Mouse (Mus musculus): ENCODE data around the gene Gsto1. TPM values are rescaled to one million over a fixed set of nuclear protein-coding genes. Genes with fewer than 3 reads are reported as not detected.
A peak's percentile ranks its signal among the peaks of the same experiment; 100 is the strongest.
"Not testable (repeated sequence)": the region's sequence is repeated elsewhere in the genome, so short reads cannot be mapped to it uniquely, and the experiment has no call there.

The Gsto1 gene
- polyA plus RNA-seq, 1 experiment from 2014 or later: 588 TPM

DNA sequence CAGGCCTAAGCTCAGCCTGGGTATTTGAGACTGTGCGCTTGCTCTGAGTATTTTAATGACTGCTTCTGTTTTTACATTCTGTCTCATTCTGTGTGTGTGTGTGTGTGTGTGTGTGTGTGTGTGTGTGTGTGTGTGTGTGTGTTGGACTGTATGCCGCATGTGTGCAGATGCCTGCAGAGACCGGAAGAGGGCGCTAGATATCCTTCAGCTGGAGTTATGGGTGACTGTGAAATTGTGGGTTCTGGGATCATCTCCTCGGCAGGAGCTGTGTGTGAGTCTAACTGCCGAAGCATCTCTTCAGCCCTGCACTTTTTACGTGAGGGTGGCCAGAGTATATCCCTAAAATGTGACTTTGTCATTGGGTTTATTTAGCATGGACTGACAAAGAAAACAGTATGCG, 23.7 kb upstream of the Gsto1 start:
- Histone ChIP-seq H3K4me3 (ENCODE audit: low read length) (no peak overlapping the region), H3K4me2 (ENCODE audit: low read depth, low read length) (no peak overlapping the region), H3K9me3 (ENCODE audit: control insufficient read depth, low read length) (no peaks in the 10 kb centered on the region), H3K9ac (ENCODE audit: low read depth, low read length) (no peak overlapping the region), H3K4me1 (ENCODE audit: control insufficient read depth, insufficient read depth, low read length) (no peaks in the 10 kb centered on the region), H3K36me3 (ENCODE audit: control insufficient read depth, insufficient read depth, low read length) (no peaks in the 10 kb centered on the region), H3K27ac (ENCODE audit: low read length) (no peak overlapping the region), H3K27me3 (replicated peaks; ENCODE audit: control insufficient read depth, insufficient read depth, low read length) (no peaks in the 10 kb centered on the region)
- WGBS: 90% methylated on average over 8 of the region's 8 CpGs
- no peak for ATAC-seq

DNA sequence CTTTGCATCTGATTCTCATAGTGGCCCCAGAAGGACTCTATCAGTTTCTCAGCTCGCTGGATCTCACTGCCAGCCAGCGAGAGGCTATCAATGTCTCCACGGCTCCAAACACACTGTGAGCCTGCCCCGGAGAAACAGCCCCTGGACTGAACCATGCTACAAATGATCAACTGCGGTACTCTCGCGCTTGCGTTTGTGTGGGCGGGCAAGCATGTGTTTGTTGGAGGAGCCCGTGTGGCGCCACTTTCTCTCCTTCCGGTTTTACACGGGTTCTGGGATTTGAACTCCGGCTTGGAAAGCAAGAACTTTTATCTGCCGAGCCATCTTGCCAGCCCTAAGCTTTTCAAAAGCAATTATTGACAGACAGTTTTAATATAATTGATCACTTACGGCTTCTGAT, 22.5 kb upstream of the Gsto1 start:
- Histone ChIP-seq H3K9me3 (ENCODE audit: control insufficient read depth, low read length) (no peaks in the 10 kb centered on the region), H3K27ac (ENCODE audit: low read length) (no peak overlapping the region), H3K9ac (ENCODE audit: low read depth, low read length) (no peak overlapping the region), H3K36me3 (ENCODE audit: control insufficient read depth, insufficient read depth, low read length) (no peaks in the 10 kb centered on the region), H3K4me2 (ENCODE audit: low read depth, low read length) (no peak overlapping the region), H3K4me1 (ENCODE audit: control insufficient read depth, insufficient read depth, low read length) (0 out of 2 replicates have a peak, but pooled peaks cover 5% of the 10 kb centered on the region), H3K4me3 (ENCODE audit: low read length) (no peak overlapping the region), H3K27me3 (replicated peaks; ENCODE audit: control insufficient read depth, insufficient read depth, low read length) (no peaks in the 10 kb centered on the region; the same call in 1 of the 2 replicates)
- WGBS: 79% methylated on average over 16 of the region's 16 CpGs
- ATAC-seq: no peak

DNA sequence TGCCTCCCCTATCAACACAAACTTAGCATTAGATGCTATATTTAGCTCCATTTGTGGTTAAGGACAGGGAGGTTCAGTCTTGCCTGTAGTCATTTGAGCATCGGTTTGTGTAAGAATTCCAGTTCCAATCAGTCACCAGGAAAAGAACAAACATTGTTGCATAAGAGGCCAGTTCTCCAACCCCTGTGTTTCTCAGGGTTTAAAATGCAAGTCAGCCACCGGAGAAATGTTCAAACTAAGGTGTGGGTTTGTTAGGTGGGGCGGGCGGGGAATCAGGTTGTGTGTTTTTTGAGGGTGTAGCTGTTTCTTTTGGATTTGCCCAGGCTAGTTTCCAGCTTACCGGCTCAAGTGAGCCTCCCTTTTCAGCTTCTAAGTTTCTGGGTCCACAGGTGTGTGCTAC, 20.2 kb upstream of the Gsto1 start:
- WGBS: 70% methylated on average over 5 of the region's 5 CpGs
- Histone ChIP-seq H3K36me3 (ENCODE audit: control insufficient read depth, insufficient read depth, low read length) (no peaks in the 10 kb centered on the region), H3K9ac (ENCODE audit: low read depth, low read length) (no peak overlapping the region), H3K4me2 (ENCODE audit: low read depth, low read length) (no peak overlapping the region), H3K4me1 (ENCODE audit: control insufficient read depth, insufficient read depth, low read length) (peaks cover 7% of the 10 kb centered on the region; the same call in 1 of the 2 replicates), H3K27ac (ENCODE audit: low read length) (no peak overlapping the region), H3K9me3 (ENCODE audit: control insufficient read depth, low read length) (no peaks in the 10 kb centered on the region), H3K4me3 (ENCODE audit: low read length) (no peak overlapping the region), H3K27me3 (replicated peaks; ENCODE audit: control insufficient read depth, insufficient read depth, low read length) (no peaks in the 10 kb centered on the region; the same call in 1 of the 2 replicates)
- no peak for ATAC-seq

DNA sequence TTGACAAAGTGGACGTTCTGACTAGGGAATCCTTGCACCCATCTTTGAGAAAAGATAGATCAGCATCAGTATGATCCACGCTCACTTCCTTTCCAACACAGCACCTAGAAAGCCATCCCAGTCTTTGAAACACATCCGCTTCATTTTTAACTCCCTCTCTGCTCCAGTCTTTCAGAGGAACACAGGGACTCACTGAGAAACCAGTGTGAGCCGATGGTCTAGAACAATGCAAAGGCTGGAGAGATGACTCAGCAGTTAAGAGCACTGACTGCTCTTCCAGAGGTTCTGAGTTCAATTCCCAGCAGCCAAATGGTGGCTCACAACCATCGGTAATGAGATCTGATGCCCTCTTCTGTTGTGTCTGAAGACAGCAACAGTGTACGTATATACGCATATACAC, 19.0 kb upstream of the Gsto1 start:
- Histone ChIP-seq H3K9ac (ENCODE audit: low read depth, low read length) (no peak overlapping the region), H3K4me2 (ENCODE audit: low read depth, low read length) (no peak overlapping the region), H3K27ac (ENCODE audit: low read length) (no peak overlapping the region), H3K4me1 (ENCODE audit: control insufficient read depth, insufficient read depth, low read length) (peaks cover 7% of the 10 kb centered on the region; the same call in 1 of the 2 replicates), H3K27me3 (replicated peaks; ENCODE audit: control insufficient read depth, insufficient read depth, low read length) (no peaks in the 10 kb centered on the region; the same call in 1 of the 2 replicates), H3K9me3 (ENCODE audit: control insufficient read depth, low read length) (no peaks in the 10 kb centered on the region), H3K36me3 (ENCODE audit: control insufficient read depth, insufficient read depth, low read length) (no peaks in the 10 kb centered on the region), H3K4me3 (ENCODE audit: low read length) (no peak overlapping the region)
- WGBS: 88% methylated on average over 7 of the region's 7 CpGs
- no peak for ATAC-seq

DNA sequence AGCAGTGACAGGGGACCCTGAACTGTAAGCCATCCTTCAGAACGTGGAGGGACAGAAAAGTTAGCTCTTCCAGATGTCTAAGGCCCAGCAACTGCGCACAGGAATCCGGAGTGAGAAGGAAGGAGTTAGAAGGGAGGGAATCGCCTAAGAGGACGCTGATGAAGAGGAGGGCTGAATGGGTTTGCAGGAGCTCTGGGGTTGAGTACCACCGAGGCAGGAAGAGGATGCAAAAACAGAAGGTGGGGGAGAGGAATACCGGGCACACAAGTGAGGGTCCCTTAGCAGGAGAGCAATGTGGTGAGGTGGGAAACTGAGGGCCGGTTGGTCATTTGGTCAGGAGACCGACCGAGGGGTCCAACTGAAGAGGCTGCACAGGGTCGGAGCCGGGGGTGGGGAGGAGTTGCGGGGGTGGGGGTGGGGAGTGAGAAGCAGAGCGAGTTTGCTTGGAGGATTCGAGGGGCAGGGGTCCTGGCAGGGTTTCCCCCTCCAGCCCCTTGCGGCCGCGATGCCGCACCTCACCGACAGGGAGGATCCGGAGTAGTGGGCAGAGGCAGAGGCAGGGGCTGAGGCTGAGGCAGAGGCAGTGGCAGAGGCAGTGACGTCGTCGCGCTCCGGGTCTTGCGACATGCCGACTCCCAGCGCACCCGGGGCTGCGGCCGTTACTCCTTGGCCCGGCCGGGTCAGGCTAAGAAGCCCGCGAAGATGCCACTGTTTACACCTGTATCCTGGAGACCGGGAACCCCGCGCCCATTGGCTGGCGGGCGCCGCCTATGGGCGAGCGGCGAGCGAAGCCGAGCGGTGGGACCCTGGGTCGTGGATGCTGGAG, 17.9 kb upstream of the Gsto1 start:
- Histone ChIP-seq H3K4me2 (ENCODE audit: low read depth, low read length) (peak overlapping the region; percentile 92), H3K36me3 (ENCODE audit: control insufficient read depth, insufficient read depth, low read length) (no peaks in the 10 kb centered on the region), H3K9me3 (ENCODE audit: control insufficient read depth, low read length) (no peaks in the 10 kb centered on the region), H3K4me3 (ENCODE audit: low read length) (peak overlapping the region; percentile 52), H3K27ac (ENCODE audit: low read length) (no peak overlapping the region), H3K27me3 (replicated peaks; ENCODE audit: control insufficient read depth, insufficient read depth, low read length) (no peaks in the 10 kb centered on the region; the same call in 1 of the 2 replicates), H3K9ac (ENCODE audit: low read depth, low read length) (peak overlapping the region; percentile 43), H3K4me1 (ENCODE audit: control insufficient read depth, insufficient read depth, low read length) (peaks cover 7% of the 10 kb centered on the region; the same call in 1 of the 2 replicates)
- 4% methylated on average over 44 of the region's 49 CpGs for WGBS
- peak; percentile 95 for ATAC-seq

DNA sequence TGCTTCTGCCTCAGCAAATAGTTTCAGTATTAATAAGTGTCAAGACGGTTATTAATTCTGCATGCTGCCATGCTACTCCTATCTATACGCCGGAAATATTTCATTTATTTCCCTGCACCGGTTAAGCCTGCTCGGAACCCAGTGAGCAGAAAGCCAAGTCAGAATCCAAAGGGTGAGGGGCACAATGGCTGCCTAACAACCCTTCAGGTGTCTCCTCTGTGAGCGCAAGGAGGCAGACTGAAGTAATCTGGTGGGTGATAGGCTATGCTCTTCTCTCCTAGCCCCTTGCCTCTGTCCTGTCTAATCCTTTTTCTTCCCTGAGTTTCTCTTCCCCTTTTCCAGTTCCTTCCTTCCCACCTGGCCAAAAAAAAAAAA, 17.3 kb upstream of the Gsto1 start:
- Histone ChIP-seq H3K27ac (ENCODE audit: low read length) (no peak overlapping the region), H3K4me3 (ENCODE audit: low read length) (peak overlapping the region; percentile 52), H3K27me3 (replicated peaks; ENCODE audit: control insufficient read depth, insufficient read depth, low read length) (no peaks in the 10 kb centered on the region; the same call in 1 of the 2 replicates), H3K9me3 (ENCODE audit: control insufficient read depth, low read length) (no peaks in the 10 kb centered on the region), H3K4me2 (ENCODE audit: low read depth, low read length) (peak overlapping the region; percentile 92), H3K4me1 (ENCODE audit: control insufficient read depth, insufficient read depth, low read length) (peaks cover 7% of the 10 kb centered on the region; the same call in 1 of the 2 replicates), H3K36me3 (ENCODE audit: control insufficient read depth, insufficient read depth, low read length) (no peaks in the 10 kb centered on the region), H3K9ac (ENCODE audit: low read depth, low read length) (peak overlapping the region; percentile 43)
- WGBS: under 1% methylated on average over 6 of the region's 6 CpGs
- no peak for ATAC-seq

DNA sequence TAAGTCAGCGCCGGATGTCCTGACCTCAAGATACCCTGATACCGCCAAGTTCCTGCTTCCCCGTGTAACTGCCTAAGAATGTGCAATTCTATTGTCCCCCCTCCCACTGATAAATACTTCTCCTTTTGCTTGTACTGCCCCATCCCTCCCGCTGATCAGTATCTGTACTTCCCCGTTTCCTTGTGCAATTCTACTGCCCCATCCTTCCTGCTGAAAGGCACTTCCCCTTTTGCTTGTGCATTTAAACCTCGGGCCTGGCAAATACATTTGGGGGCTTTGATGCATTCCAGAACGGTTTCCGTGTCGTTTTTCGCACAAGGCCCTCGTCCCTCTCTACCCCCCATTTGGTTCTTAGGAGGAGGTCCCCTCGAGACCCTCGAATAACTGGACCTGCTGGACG, 13.5 kb upstream of the Gsto1 start:
- H3K4me1 ChIP-seq (ENCODE audit: control insufficient read depth, insufficient read depth, low read length); H3K27me3 ChIP-seq (replicated peaks; ENCODE audit: control insufficient read depth, insufficient read depth, low read length); H3K9ac ChIP-seq (ENCODE audit: low read depth, low read length); H3K4me3 ChIP-seq (ENCODE audit: low read length); H3K27ac ChIP-seq (ENCODE audit: low read length); ATAC-seq; H3K9me3 ChIP-seq (ENCODE audit: control insufficient read depth, low read length); H3K36me3 ChIP-seq (ENCODE audit: control insufficient read depth, insufficient read depth, low read length); H3K4me2 ChIP-seq (ENCODE audit: low read depth, low read length): not testable (repeated sequence)
- WGBS: 84% methylated on average over 15 of the region's 15 CpGs

DNA sequence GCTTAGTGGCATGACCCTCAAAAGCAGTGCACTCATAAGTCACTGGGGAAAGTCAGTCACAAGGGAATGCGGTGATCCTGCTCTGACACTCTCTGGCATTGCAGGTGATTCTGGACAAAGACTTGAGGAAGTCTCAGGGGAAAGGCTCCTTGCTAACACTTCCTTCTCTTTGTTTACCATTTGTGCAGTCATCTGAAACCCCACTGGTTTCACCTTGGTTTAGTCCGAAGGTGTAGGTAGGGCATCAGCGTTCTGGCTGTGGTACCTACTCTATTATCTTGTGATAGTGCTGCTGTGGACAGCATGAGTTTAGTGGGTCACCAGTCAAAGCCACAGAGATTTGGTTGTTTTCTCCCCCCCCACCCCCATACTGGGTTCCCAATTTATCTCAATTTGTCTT, 5.0 kb upstream of the Gsto1 start:
- no peaks in the 10 kb centered on the region for H3K9me3 ChIP-seq (ENCODE audit: control insufficient read depth, low read length)
- no peak overlapping the region for H3K4me2 ChIP-seq (ENCODE audit: low read depth, low read length)
- H3K4me1 ChIP-seq (ENCODE audit: control insufficient read depth, insufficient read depth, low read length): 0 out of 2 replicates have a peak, but pooled peaks cover 7% of the 10 kb centered on the region
- 84% methylated on average over 3 of the region's 3 CpGs for WGBS
- no peaks in the 10 kb centered on the region for H3K27me3 ChIP-seq (replicated peaks; ENCODE audit: control insufficient read depth, insufficient read depth, low read length)
- ATAC-seq: no peak
- no peak overlapping the region for H3K27ac ChIP-seq (ENCODE audit: low read length)
- H3K4me3 ChIP-seq (ENCODE audit: low read length): no peak overlapping the region
- no peak overlapping the region for H3K9ac ChIP-seq (ENCODE audit: low read depth, low read length)
- H3K36me3 ChIP-seq (ENCODE audit: control insufficient read depth, insufficient read depth, low read length): no peaks in the 10 kb centered on the region

DNA sequence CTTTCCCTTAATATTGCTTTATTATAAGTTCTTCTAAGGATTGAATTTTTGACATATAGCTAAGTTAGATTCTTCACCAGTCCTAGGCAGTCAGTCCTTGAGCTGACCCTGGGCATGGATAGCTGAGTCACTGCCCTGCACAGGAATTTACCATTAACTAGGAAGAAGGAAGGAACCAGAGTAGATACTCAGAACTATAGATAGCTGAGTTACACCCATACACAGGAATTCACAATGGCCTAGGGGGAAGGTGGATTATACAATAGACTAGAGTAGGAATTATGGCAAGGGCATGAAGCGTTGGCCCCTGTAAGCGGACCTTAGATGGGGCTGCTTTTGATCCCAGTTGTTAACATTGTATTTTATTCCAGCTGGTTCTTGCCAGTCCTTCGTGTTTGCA, 2.6 kb upstream of the Gsto1 start:
- H3K36me3 ChIP-seq (ENCODE audit: control insufficient read depth, insufficient read depth, low read length); H3K4me1 ChIP-seq (ENCODE audit: control insufficient read depth, insufficient read depth, low read length); ATAC-seq; H3K4me2 ChIP-seq (ENCODE audit: low read depth, low read length); H3K9me3 ChIP-seq (ENCODE audit: control insufficient read depth, low read length); H3K27me3 ChIP-seq (replicated peaks; ENCODE audit: control insufficient read depth, insufficient read depth, low read length); H3K9ac ChIP-seq (ENCODE audit: low read depth, low read length); H3K4me3 ChIP-seq (ENCODE audit: low read length); H3K27ac ChIP-seq (ENCODE audit: low read length): not testable (repeated sequence)
- 79% methylated on average over 3 of the region's 3 CpGs for WGBS
